Mouse (Mus musculus) limb, embryonic 11.5 days (tissue): ENCODE measurements around the gene Speer4b. TPM values are rescaled to one million over a fixed set of nuclear protein-coding genes. Genes with fewer than 3 reads are reported as not detected.

ENCODE experiments used
- ATAC-seq: fragments of 200-750 bp; cut with Nextera tagmentation; 2 replicates; pipeline ENCODE4 v1.8.0; 2017; ENCODE audit warnings: low read depth; ENCODE audit not compliant: insufficient number of reproducible peaks, low FRiP score, low TSS enrichment
- DNase-seq: peaks from one replicate; pipeline ENCODE4 v3.0.0-alpha.2; 2015; ENCODE audit warnings: low spot score
- H3K27ac ChIP-seq: fragments of 300-500 bp; sonication (generic); replicated peaks from 2 replicates; pipeline ENCODE4 v1.5.1; 2014; ENCODE audit warnings: low read depth, mild to moderate bottlenecking, low read length
- H3K27me3 ChIP-seq: fragments of 300-500 bp; sonication (generic); 2 replicates; pipeline ENCODE4 v1.6.1; 2014; ENCODE audit warnings: mild to moderate bottlenecking, low read length, mixed read lengths; ENCODE audit not compliant: control insufficient read depth, insufficient read depth
- H3K36me3 ChIP-seq: fragments of 300-500 bp; sonication (generic); 2 replicates; pipeline ENCODE4 v1.6.1; 2014; ENCODE audit warnings: mild to moderate bottlenecking, low read length, moderate library complexity, mixed read lengths; ENCODE audit not compliant: control insufficient read depth, insufficient read depth
- H3K4me1 ChIP-seq: fragments of 300-500 bp; sonication (generic); 2 replicates; pipeline ENCODE4 v1.6.1; 2014; ENCODE audit warnings: low read length, mixed read lengths; ENCODE audit not compliant: control insufficient read depth, insufficient read depth
- H3K4me2 ChIP-seq: fragments of 300-500 bp; sonication (generic); 2 replicates; pipeline ENCODE4 v1.6.1; 2014; ENCODE audit warnings: low read depth, mild to moderate bottlenecking, moderate library complexity; ENCODE audit not compliant: severe bottlenecking
- H3K4me3 ChIP-seq: fragments of 300-500 bp; sonication (generic); 2 replicates; pipeline ENCODE4 v1.5.1; 2014; ENCODE audit warnings: low read depth, low read length
- H3K9ac ChIP-seq: fragments of 300-500 bp; sonication (generic); 2 replicates; pipeline ENCODE4 v1.6.1; 2014; ENCODE audit warnings: mild to moderate bottlenecking, low read length
- H3K9me3 ChIP-seq: fragments of 300-500 bp; sonication (generic); 2 replicates; pipeline ENCODE4 v1.6.1; 2016; ENCODE audit warnings: low read length; ENCODE audit not compliant: control insufficient read depth
- WGBS: fragments of 180-500 bp; shearing (Covaris S2); extraction: QIAGEN DNeasy Blood & Tissue Kit; methylation state at CpG from one replicate; pipeline ENCODE4 v1.1.7; 2014; 5-methylcytosine and 5-hydroxymethylcytosine counted together
- polyA plus RNA-seq: library from polyadenylated mRNA; unstranded; fragments of >200 nt; fragmentation: Nextera tagmentation; extraction: Ambion mirVana; gene quantifications from 2 replicates; pipeline ENCODE4 v1.2.1, GENCODE M21; 2014

Speer4b gene
- polyA plus RNA-seq, 1 experiment from 2014 or later: not detected

- DNase-seq (no peak), ATAC-seq (no peak)
- Histone ChIP-seq H3K4me1 (no peaks in the 10 kb centered on the region), H3K4me3 (no peak overlapping the region), H3K36me3 (no peaks in the 10 kb centered on the region), H3K9me3 (no peaks in the 10 kb centered on the region), H3K27ac (no peak overlapping the region), H3K4me2 (no peak overlapping the region), H3K27me3 (no peaks in the 10 kb centered on the region), H3K9ac (no peak overlapping the region)
- 61% methylated on average over 1 of the region's 1 CpGs for WGBS
These were observed 43.6 kb downstream of the Speer4b start for GRCm38 (mm10) chr5:27457686-27458085.

GRCm38 (mm10) chr5:27456981-27457380 is 44.3 kb downstream of the Speer4b start:
- Histone ChIP-seq H3K9ac (no peak overlapping the region), H3K4me3 (no peak overlapping the region), H3K4me1 (no peaks in the 10 kb centered on the region), H3K27me3 (no peaks in the 10 kb centered on the region), H3K4me2 (no peak overlapping the region), H3K36me3 (no peaks in the 10 kb centered on the region), H3K27ac (no peak overlapping the region), H3K9me3 (no peaks in the 10 kb centered on the region)
- no peak for ATAC-seq
- no peak for DNase-seq
- 97% methylated on average over 1 of the region's 1 CpGs for WGBS

- Histone ChIP-seq H3K27me3 (no peaks in the 10 kb centered on the region), H3K4me2 (no peak overlapping the region), H3K9me3 (no peaks in the 10 kb centered on the region), H3K4me3 (no peak overlapping the region), H3K36me3 (no peaks in the 10 kb centered on the region), H3K4me1 (no peaks in the 10 kb centered on the region), H3K9ac (no peak overlapping the region), H3K27ac (no peak overlapping the region)
- ATAC-seq: no peak
- 86% methylated on average over 3 of the region's 3 CpGs for WGBS
- DNase-seq: no peak
These were observed 46.9 kb downstream of the Speer4b start for GRCm38 (mm10) chr5:27454386-27454785.

GRCm38 (mm10) chr5:27453201-27453845 is 47.9 kb downstream of the Speer4b start:
- no peak for DNase-seq

More at GRCm38 (mm10) chr5:27453201-27453845, 47.9 kb downstream of the Speer4b start:
- H3K9me3 ChIP-seq: no peaks in the 10 kb centered on the region
- no peak overlapping the region for H3K4me2 ChIP-seq
- H3K27me3 ChIP-seq: no peaks in the 10 kb centered on the region
- 43% methylated on average over 3 of the region's 3 CpGs for whole genome bisulfite sequencing
- no peak overlapping the region for H3K4me3 ChIP-seq
- H3K27ac ChIP-seq: no peak overlapping the region
- no peak overlapping the region for H3K9ac ChIP-seq
- no peaks in the 10 kb centered on the region for H3K36me3 ChIP-seq
- no peak for ATAC-seq
- no peaks in the 10 kb centered on the region for H3K4me1 ChIP-seq
